Mouse (Mus musculus) gastrocnemius, adult 2 months (tissue): ENCODE results near the gene Otop2. TPM values are rescaled to one million over a fixed set of nuclear protein-coding genes. Genes with fewer than 3 reads are reported as not detected.

Experiments used
- DNase-seq: peaks from one replicate; pipeline ENCODE4 v3.0.0; 2022
- H3K27ac ChIP-seq: fragments of 200-600 bp; 2 replicates; pipeline ENCODE4 v1.8.1; 2022; ENCODE audit warnings: mild to moderate bottlenecking
- H3K4me3 ChIP-seq: fragments of 200-600 bp; 2 replicates; pipeline ENCODE4 v1.8.1; 2022; ENCODE audit warnings: mild to moderate bottlenecking, moderate library complexity
- CTCF ChIP-seq: fragments of 200-600 bp; IDR thresholded peaks from 2 replicates; pipeline ENCODE4 v1.8.1; 2022; ENCODE audit warnings: antibody characterized with exemption, mild to moderate bottlenecking, moderate library complexity
- intact Hi-C: fragments of 180-260 bp; cut with DNase I; formaldehyde crosslinking; loops from one replicate; pipeline ENCODE4 v1.15.1; 2025
- total RNA-seq, 2 experiments: library from RNA; stranded (reverse); gene quantifications; 2 replicates each; pipeline ENCODE4 v1.2.3; 2021

Otop2 gene
- total RNA-seq, 2 experiments from 2014 or later: not detected

GRCm38 (mm10) chr11:115279726-115280125 is 27.2 kb upstream of the Otop2 start:
- TF ChIP-seq CTCF: no peak
- intact Hi-C loops: loop anchor here (10.0 kb wide), 1 partner anchor 195 kb away; no protein-coding TSS in a partner anchor
- Histone ChIP-seq H3K27ac (no peak overlapping the region), H3K4me3 (no peak overlapping the region)
- DNase-seq: no peak

GRCm38 (mm10) chr11:115282295-115282694 is 24.7 kb upstream of the Otop2 start:
- intact Hi-C loops: no loop called here
- Histone ChIP-seq H3K27ac (peak overlapping the region; percentile 66), H3K4me3 (no peak overlapping the region)
- no peak for DNase-seq
- no peak for TF ChIP-seq CTCF

- no peak for TF ChIP-seq CTCF
- no peak for DNase-seq
- intact Hi-C loops: no loop called here
- H3K4me3 ChIP-seq: no peak overlapping the region
- H3K27ac ChIP-seq: peak overlapping the region; percentile 66; the same call in 1 of the 2 replicates
Observed at GRCm38 (mm10) chr11:115282723-115283485, 24.1 kb upstream of the Otop2 start.

- H3K4me3 ChIP-seq: no peak overlapping the region
- intact Hi-C loops: no loop called here
- no peak overlapping the region; the same call in 1 of the 2 replicates for H3K27ac ChIP-seq
- no peak for DNase-seq
- TF ChIP-seq CTCF: no peak
Observed at GRCm38 (mm10) chr11:115283486-115283765, 23.5 kb upstream of the Otop2 start.

- Histone ChIP-seq H3K27ac (no peak overlapping the region), H3K4me3 (no peak overlapping the region)
- TF ChIP-seq CTCF: no peak
- intact Hi-C loops: no loop called here
- DNase-seq: no peak
Observed at GRCm38 (mm10) chr11:115283891-115284620, 22.9 kb upstream of the Otop2 start.

GRCm38 (mm10) chr11:115285282-115285681 is 21.7 kb upstream of the Otop2 start:
- no peak for DNase-seq
- Histone ChIP-seq H3K4me3 (no peak overlapping the region), H3K27ac (peak overlapping the region; percentile 35; the same call in 1 of the 2 replicates)
- intact Hi-C loops: no loop called here
- TF ChIP-seq CTCF: no peak

GRCm38 (mm10) chr11:115286201-115286993 is 20.6 kb upstream of the Otop2 start:
- Histone ChIP-seq H3K27ac (peak overlapping the region; percentile 75), H3K4me3 (no peak overlapping the region)
- intact Hi-C loops: no loop called here
- no peak for TF ChIP-seq CTCF
- peak; percentile 71 for DNase-seq

GRCm38 (mm10) chr11:115287386-115287785 is 19.6 kb upstream of the Otop2 start:
- Histone ChIP-seq H3K4me3 (no peak overlapping the region), H3K27ac (no peak overlapping the region)
- intact Hi-C loops: no loop called here
- no peak for TF ChIP-seq CTCF
- DNase-seq: no peak

GRCm38 (mm10) chr11:115288305-115288704 is 18.7 kb upstream of the Otop2 start:
- DNase-seq: no peak
- no peak for TF ChIP-seq CTCF
- Histone ChIP-seq H3K4me3 (no peak overlapping the region), H3K27ac (no peak overlapping the region)
- intact Hi-C loops: no loop called here

GRCm38 (mm10) chr11:115289885-115290284 is 17.1 kb upstream of the Otop2 start:
- intact Hi-C loops: no loop called here
- no peak for TF ChIP-seq CTCF

GRCm38 (mm10) chr11:115290314-115290713 is 16.6 kb upstream of the Otop2 start:
- TF ChIP-seq CTCF: no peak
- DNase-seq: no peak
- intact Hi-C loops: no loop called here
- H3K27ac ChIP-seq: peak overlapping the region; percentile 51; the same call in 1 of the 2 replicates
- H3K4me3 ChIP-seq: no peak overlapping the region

More at GRCm38 (mm10) chr11:115289885-115290284, 17.1 kb upstream of the Otop2 start:
- Histone ChIP-seq H3K27ac (peak overlapping the region; percentile 51; the same call in 1 of the 2 replicates), H3K4me3 (no peak overlapping the region)
- no peak for DNase-seq

GRCm38 (mm10) chr11:115290919-115291318 is 16.0 kb upstream of the Otop2 start:
- Histone ChIP-seq H3K4me3 (no peak overlapping the region), H3K27ac (peak overlapping the region; percentile 51; the same call in 1 of the 2 replicates)
- intact Hi-C loops: no loop called here
- no peak for TF ChIP-seq CTCF
- peak; percentile 82 for DNase-seq
